Mouse (Mus musculus) fat pad, adult 2 months (tissue): Measurements from ENCODE around the gene Pacrg.

Experiments
- DNase-seq: peaks from one replicate; pipeline ENCODE4 v3.0.0-alpha.2; 2011; ENCODE audit warnings: low read depth, low spot score; ENCODE audit errors: extremely low read depth

The Pacrg gene

DNA sequence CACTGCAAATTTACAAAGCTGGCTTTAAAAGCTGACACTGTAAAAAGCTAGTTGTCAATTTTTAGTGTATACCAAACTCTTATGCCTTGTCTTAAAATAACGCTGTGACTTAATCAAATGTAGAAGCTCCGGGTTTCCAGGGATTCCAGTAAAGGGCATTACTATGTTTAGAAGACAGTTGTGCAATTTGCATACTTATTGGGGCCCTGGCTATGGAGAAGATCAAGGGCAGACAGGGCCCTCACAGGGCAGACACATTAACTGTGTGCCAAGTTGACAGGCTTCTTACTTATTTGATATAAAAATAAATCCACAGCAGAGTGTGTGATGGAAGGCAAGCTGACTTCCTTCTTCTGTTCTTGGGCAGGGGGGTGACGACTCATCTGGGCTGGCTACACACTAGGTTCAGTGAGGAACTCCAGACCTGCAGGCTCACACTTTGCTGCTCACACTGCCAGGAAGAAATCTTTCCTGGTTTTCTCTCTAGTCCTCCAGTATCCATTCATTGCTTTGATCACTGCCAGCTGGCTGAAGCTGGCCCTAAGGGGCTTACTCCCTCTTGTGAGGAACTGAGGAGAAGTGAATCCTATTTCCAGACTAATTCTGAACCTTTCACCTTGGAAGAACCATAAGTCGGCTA lies 342.2 kb downstream of the Pacrg start:
- DNase-seq: no peak

GRCm38 (mm10) chr17:10496066-10496465 lies 344.0 kb downstream of the Pacrg start:
- no peak for DNase-seq

DNA sequence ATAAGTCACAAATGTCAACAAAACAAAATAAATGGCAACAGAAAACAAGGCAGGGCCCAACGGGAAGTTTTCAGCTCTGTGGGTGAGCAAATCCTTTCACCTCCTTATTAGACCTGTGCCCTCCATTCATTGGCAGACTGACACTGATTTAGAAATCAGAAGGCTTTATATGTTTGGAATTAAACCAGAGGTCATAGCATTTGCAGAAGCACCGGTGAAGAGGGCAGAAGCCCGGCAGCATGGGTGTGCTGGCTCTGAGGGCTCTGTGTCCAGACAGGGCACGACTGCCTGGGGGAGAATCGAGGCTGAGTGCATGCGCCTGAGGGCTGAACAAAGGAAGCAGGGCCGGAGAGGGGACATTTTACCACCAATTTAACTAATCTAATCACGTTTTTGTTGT lies 344.5 kb downstream of the Pacrg start:
- no peak for DNase-seq

DNA sequence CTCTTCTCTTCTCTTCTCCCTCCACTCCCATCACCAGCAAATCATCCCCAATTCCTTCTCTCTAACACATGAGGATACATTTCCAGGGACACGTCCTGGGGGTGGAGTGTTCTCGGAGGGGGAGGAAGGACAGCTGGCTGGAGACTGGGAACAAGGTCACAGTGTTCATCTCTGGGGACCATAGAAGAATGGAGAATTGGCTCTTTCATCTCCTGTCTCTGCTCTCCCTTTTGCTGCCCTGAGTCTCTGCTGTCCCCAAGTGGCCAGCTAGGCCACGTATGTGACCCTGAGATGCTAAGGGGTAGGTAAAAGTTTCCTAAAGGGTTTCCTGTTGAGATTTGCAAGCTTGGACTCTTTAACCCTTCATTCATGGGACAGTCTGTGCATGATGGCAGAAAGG lies 347.0 kb downstream of the Pacrg start:
- no peak for DNase-seq

- DNase-seq: no peak
Observed at GRCm38 (mm10) chr17:10490374-10491169, 349.5 kb downstream of the Pacrg start.

DNA sequence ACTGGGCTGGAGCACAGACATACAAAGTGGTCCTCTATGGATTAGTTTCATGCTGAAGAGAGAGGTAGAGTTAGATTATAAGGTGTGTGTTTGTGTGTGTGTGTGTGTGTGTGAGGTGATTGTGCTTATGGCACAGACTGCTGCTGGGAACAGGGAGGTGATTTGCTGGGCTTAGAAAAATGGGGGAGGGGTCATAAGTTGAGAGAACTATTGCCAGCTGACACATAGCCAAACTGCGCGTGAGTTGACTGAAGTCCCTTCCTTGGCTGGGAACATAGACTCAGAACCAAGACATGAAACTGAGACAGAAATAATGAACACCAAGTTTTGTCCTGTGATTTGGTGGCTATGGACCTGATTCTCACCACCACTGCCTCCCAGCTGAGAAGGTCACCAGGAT lies 351.2 kb downstream of the Pacrg start:
- no peak for DNase-seq

DNA sequence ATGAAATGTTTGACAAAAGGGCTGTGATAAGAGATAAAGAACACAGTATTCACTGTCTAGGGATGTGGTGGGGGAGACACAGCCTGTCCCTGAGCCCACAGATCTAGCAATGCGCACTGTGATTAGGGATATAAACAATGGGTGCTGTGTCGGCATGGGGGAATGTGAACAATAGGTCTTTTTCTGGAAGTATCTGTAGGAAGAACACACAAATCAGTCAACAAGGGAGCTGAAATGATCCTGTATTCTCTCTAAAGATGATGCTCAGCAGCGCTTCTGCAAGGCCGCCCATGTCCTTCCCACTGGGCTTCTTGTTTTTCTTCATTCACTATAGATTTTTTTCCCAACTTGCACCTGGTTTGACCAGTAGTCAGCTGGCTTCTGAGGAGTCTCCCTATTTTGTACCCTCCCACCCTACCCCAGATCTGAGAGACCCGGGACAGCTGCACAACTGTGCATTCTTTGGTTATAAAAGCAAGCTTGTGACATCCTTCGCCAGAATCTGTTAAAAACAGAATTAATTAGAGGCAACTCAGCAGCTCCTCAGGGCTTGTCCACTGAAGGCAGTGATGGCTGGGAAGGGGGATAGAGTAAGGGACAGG lies 356.1 kb downstream of the Pacrg start:
- no peak for DNase-seq

GRCm38 (mm10) chr17:10481081-10481480 lies 359.0 kb downstream of the Pacrg start:
- no peak for DNase-seq

GRCm38 (mm10) chr17:10479020-10479707 lies 360.9 kb downstream of the Pacrg start:
- no peak for DNase-seq

DNA sequence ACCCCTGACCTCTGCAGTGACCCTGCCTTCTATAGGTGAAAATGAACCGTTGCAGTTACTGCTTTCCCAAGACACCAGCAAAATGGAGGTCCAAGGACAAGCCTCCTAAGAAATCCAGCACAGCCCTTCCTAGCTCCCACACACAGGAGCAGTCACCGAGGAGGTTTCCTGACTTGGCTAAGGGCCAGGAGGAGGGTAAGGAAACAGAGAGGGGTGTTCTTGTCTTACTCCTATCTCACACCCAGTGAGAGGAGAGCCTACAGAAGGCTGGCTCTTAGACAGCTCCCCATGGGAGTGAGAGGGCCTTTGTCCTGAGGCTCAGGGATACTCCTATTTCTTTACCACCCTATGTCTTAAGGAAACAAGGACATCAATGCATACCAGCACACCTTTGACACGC lies 361.7 kb downstream of the Pacrg start:
- DNase-seq: no peak

GRCm38 (mm10) chr17:10476807-10477206 lies 363.3 kb downstream of the Pacrg start:
- no peak for DNase-seq

GRCm38 (mm10) chr17:10474972-10475371 lies 365.1 kb downstream of the Pacrg start:
- no peak for DNase-seq

DNA sequence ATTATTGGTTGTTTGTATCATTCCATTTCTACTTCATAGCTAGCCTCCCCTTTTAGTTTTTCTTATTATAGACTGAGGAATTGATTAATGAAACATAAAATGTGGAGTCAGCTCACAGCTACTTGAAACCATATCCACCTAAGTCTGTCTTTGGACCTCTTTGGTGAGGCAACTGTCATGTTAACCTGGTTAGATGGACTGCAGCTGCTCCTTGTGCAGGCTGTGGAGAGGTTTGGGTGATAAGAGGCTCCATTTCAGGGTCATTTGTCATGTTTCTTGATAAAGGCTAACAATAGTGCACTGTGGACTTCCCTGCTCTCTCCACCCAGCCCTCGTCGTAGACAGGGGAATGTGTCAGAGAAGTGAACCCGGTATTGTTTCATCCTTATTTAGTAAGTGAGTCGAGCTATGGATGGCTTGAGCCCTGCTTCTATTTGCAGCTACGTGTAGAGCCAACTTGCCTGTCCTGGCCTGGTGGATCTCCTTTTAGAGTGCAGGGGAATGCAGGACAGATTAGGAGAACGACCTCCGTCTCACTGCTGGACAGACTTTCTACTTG lies 366.2 kb downstream of the Pacrg start:
- DNase-seq: no peak

GRCm38 (mm10) chr17:10473175-10473574 lies 366.9 kb downstream of the Pacrg start:
- DNase-seq: no peak

- no peak for DNase-seq
Observed at GRCm38 (mm10) chr17:10469874-10470568, 370.1 kb downstream of the Pacrg start.

DNA sequence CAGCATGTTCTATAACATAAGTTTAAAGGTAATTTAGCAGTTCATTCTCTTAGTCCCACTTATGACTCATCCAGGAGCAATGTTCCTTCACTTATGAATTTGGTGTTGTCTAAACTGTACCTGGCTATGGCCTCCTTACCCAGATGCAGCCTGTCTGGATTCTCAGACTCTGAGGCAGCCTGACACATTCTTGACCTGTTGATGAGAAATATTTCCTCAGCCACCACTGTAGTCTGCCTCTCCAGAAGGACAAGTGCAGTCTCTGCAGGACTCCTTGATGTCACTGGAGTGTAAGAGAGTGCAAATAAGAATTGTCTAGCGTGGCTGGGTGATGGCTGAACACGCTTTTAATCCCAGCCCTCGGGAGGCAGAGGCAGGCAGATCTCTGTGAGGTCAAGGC lies 373.0 kb downstream of the Pacrg start:
- DNase-seq: no peak

DNA sequence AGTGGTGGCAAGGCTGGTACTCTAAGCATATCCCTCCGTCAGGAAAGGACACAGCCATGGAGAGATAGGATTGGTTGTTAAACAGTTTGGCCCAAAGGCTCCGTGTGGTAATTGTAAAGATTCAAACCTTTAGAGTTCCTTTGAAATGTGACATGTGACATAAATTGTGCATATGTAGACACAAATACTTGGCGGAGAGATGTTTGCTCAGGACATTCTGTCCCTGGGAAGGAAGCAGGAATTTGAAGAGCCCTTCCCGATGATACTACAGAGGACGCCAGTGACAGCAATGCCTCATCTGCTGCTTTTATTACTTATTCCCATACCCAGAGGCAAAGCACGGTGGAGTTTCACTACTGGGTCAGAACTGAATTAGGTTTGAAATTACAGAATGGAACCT lies 374.6 kb downstream of the Pacrg start:
- DNase-seq: no peak

DNA sequence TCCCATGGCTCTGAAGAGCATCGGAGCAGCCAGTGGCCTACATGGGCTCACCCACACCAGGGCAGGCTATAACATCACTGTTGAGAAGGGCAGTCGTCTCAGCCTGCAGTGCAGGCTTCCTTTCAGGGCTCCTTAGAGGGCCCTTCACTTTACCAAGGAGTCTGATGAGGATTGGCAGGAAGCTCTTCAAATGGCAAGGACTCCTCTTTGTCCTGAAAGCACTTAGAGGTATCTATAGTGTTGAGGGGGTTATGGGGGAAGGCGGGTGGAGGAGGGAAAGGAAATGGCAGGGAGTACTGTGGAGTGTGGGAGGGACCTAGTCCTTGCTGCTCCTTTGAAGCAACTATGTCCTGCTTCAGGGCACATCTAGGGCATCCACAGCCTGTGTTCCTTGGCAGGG lies 375.4 kb downstream of the Pacrg start:
- no peak for DNase-seq

- no peak for DNase-seq
Observed at GRCm38 (mm10) chr17:10463626-10464025, 376.5 kb downstream of the Pacrg start.

- no peak for DNase-seq
Observed at GRCm38 (mm10) chr17:10460916-10461315, 379.2 kb downstream of the Pacrg start.

DNA sequence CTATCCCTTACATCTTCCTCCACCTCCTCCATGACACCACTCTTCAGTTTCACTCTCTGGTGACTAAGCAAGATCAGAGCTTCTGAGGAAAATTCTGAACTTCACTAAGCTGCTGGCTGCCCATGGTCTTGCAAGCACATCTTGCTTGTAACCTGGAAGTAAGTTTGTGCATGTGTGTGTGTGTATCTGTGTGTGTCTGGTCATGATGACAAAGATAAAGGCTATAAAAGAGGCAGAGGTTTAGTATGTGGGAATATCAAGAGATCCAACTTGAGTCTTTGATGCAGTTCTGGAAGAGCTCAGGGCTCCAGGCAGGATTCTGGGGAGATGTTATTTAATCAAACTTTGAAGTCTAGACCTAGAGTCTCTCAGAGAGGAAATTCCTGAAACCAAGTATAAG lies 381.4 kb downstream of the Pacrg start:
- no peak for DNase-seq
